Mouse (Mus musculus): ENCODE measurements around the gene Gm49396. TPM values are rescaled to one million over a fixed set of nuclear protein-coding genes. Genes with fewer than 3 reads are reported as not detected.

Gene Gm49396
- 21.7 and 22.7 TPM in 2 replicates for polyA plus RNA-seq (2015; fragmentation: Nextera tagmentation; extraction: Ambion mirVana)

- ATAC-seq (replicated peaks), result peak; percentile 86
Observed at GRCm38 (mm10) chr7:30563117-30563905, at the start of gene Gm49396, which contains the start of the genes U2af1l4 and Psenen. TSS of gene Gm49396 (plus strand) at chr7:30563344. TSS of gene U2af1l4 (plus strand) at chr7:30563301. TSS of gene Psenen (minus strand) at chr7:30563627.

DNA sequence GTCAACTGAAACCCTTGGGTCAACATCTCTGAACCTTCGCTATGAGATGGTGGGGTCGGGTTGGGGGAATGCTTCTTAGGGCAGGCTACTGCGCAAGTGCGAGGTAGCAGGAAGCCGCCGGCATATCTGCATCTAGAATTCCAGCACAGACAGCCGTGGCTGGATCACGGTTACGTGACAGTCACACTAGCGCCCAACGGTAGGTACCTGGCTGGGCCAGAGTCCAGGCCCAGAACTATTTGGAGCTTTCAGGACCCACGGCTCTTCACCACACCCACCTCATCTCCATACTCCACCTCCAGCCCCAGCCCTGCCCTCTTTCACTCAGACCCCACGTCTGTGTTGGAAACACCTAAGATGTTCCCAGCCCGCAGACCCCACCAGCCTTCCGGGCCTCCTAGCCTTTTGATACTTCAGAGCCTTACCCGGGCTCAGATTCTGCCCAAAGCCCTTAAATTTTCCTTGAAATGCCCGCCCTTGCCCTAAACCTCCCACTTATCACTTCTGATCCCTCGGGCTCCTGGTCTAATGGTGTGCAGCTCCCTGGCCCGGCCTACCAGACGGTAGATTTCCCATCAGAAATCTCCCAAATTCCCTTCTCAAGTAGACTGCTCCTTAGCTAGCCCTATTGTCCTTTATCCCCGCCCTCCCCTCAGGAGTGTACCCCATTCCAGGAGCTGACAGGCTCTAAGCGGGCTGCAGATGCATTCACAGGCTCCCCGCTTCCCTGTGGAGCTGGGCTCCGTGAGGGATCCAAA lies 48.0 kb upstream of the Gm49396 start:
- Histone ChIP-seq H3K9me3 (no peaks in the 10 kb centered on the region), H3K4me3 (no peak overlapping the region), H3K27ac (replicated peaks) (no peak overlapping the region), H3K36me3 (no peaks in the 10 kb centered on the region), H3K4me1 (0 out of 2 replicates have a peak, but pooled peaks cover 2% of the 10 kb centered on the region), H3K27me3 (no peaks in the 10 kb centered on the region), H3K9ac (replicated peaks) (no peak overlapping the region), H3K4me2 (replicated peaks) (no peak overlapping the region)
- no peak for ATAC-seq (replicated peaks)
- WGBS, result 60% methylated on average over 24 of the region's 24 CpGs

More at GRCm38 (mm10) chr7:30563117-30563905, at the start of gene Gm49396, which contains the start of the genes U2af1l4 and Psenen:
- H3K9me3 ChIP-seq, result no peaks in the 10 kb centered on the region
- WGBS, result under 1% methylated on average over 45 of the region's 45 CpGs
- peak within 1 kb of the TSS; percentile 90 for H3K4me2 ChIP-seq (replicated peaks)
- H3K36me3 ChIP-seq, result peaks cover 33% of the 10 kb centered on the region
- H3K27ac ChIP-seq (replicated peaks), result peak within 1 kb of the TSS; percentile 92
- H3K4me3 ChIP-seq, result peak within 1 kb of the TSS; percentile 75
- peaks cover 31% of the 10 kb centered on the region for H3K4me1 ChIP-seq
- H3K27me3 ChIP-seq, result no peaks in the 10 kb centered on the region
- H3K9ac ChIP-seq (replicated peaks), result peak within 1 kb of the TSS; percentile 70

DNA sequence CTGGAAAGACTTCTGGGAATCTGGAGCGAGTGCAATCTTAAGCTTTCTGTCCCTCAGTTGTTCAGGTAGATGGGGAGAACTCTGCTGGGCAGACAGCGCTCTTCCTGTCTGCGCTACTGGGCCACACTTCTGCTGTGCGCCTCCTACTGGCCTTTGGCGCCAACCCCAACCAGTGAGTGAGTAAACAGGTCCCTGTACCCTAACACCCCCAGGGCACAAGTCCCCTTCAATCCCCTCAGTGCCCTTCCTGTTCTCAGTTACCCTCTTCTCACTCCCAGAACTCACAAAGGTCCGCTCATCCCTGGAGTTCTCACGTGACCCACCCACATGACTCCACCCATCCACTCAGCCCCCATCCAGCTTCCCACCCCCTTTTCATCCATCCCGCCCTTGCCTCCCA lies 44.8 kb upstream of the Gm49396 start:
- Histone ChIP-seq H3K4me3 (no peak overlapping the region), H3K9ac (replicated peaks) (no peak overlapping the region), H3K27me3 (no peaks in the 10 kb centered on the region), H3K4me2 (replicated peaks) (no peak overlapping the region), H3K27ac (replicated peaks) (no peak overlapping the region), H3K36me3 (peaks cover 6% of the 10 kb centered on the region), H3K4me1 (peaks cover 10% of the 10 kb centered on the region; the same call in 1 of the 2 replicates), H3K9me3 (no peaks in the 10 kb centered on the region)
- WGBS, result 46% methylated on average over 8 of the region's 8 CpGs
- ATAC-seq (replicated peaks), result no peak

- H3K9me3 ChIP-seq, result no peaks in the 10 kb centered on the region
- peaks cover 24% of the 10 kb centered on the region for H3K36me3 ChIP-seq
- no peak overlapping the region for H3K4me3 ChIP-seq
- H3K4me2 ChIP-seq (replicated peaks), result no peak overlapping the region
- no peak overlapping the region for H3K9ac ChIP-seq (replicated peaks)
- peaks cover 10% of the 10 kb centered on the region; the same call in 1 of the 2 replicates for H3K4me1 ChIP-seq
- no peaks in the 10 kb centered on the region for H3K27me3 ChIP-seq
- ATAC-seq (replicated peaks), result 0 out of 2 replicates have a peak, but pooled peaks have one; percentile 18
- WGBS, result 61% methylated on average over 4 of the region's 4 CpGs
- no peak overlapping the region for H3K27ac ChIP-seq (replicated peaks)
Observed at GRCm38 (mm10) chr7:30520396-30520795, 42.7 kb upstream of the Gm49396 start.

DNA sequence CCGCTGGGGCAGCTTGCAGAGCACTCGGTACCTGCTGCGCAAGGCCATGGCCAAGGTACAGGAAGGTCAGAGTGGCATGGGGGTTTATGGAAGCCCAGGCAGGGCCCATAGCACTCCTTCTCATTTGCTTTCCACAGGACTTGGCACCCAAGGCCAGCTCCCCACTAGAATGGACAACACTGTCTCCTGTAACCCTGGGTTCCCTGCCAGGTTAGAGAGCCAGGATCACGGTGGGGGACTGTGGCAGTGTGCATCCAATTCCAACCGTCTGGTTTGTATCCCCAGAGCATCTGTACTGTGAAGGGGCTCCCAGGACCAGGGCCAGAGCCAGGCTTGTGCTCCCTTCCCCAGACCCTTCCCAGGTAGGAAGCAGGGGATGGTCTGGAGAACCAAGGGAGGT lies 42.3 kb upstream of the Gm49396 start:
- peaks cover 10% of the 10 kb centered on the region; the same call in 1 of the 2 replicates for H3K4me1 ChIP-seq
- no peak overlapping the region for H3K9ac ChIP-seq (replicated peaks)
- 64% methylated on average over 5 of the region's 5 CpGs for WGBS
- H3K4me2 ChIP-seq (replicated peaks), result no peak overlapping the region
- no peaks in the 10 kb centered on the region for H3K27me3 ChIP-seq
- H3K9me3 ChIP-seq, result no peaks in the 10 kb centered on the region
- H3K36me3 ChIP-seq, result peaks cover 29% of the 10 kb centered on the region
- no peak overlapping the region for H3K27ac ChIP-seq (replicated peaks)
- no peak for ATAC-seq (replicated peaks)
- no peak overlapping the region for H3K4me3 ChIP-seq

DNA sequence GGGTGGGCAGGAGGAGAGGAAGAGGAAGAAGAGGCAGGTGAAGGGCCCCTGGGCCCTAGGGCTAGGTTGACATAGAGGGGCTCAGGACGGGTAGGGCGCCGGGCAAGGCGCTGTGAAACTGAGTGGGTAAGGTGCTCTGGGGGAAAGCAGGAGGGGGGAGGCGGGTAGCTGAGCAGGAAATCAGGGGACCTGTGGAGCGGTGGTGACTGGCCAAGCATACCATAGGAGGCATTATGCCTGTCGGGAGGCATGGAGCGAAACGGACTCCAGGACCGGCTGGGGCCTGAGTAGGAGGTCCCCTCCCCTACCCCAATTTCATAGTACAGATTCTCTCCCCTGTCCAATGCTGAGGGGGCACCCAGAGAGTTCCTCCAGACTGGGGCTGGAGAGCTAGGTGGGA lies 40.3 kb upstream of the Gm49396 start:
- 86% methylated on average over 10 of the region's 10 CpGs for WGBS
- Histone ChIP-seq H3K4me2 (replicated peaks) (no peak overlapping the region), H3K4me3 (no peak overlapping the region), H3K36me3 (peaks cover 49% of the 10 kb centered on the region), H3K9ac (replicated peaks) (no peak overlapping the region), H3K27me3 (no peaks in the 10 kb centered on the region), H3K9me3 (no peaks in the 10 kb centered on the region), H3K27ac (replicated peaks) (no peak overlapping the region), H3K4me1 (peaks cover 18% of the 10 kb centered on the region; the same call in 1 of the 2 replicates)
- ATAC-seq (replicated peaks), result no peak

- Histone ChIP-seq H3K9me3 (no peaks in the 10 kb centered on the region), H3K9ac (replicated peaks) (no peak overlapping the region), H3K27me3 (no peaks in the 10 kb centered on the region), H3K27ac (replicated peaks) (no peak overlapping the region), H3K36me3 (peaks cover 65% of the 10 kb centered on the region), H3K4me1 (peaks cover 18% of the 10 kb centered on the region; the same call in 1 of the 2 replicates), H3K4me2 (replicated peaks) (no peak overlapping the region), H3K4me3 (no peak overlapping the region)
- 86% methylated on average over 6 of the region's 6 CpGs for WGBS
- ATAC-seq (replicated peaks), result no peak
Observed at GRCm38 (mm10) chr7:30524487-30524886, 38.7 kb upstream of the Gm49396 start.

DNA sequence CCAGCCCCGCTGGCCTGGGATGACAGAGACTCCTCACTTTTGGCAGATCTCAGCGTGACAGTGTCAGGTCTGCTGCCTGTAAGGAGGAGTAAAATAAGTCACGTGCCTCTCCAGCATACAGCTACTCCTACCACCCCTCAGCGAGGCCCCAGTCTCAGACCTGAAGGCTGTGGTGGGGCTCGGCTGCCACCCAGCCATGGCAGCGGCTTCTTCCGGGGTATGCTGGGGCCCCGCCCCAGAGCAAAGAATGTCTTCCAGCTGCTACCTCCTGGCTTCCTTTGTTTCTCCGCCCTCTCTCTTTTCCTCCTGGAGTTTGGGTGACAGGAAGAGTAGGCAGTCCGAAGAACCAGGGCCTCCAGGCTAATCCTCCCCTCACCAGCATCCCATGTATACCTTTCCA lies 37.2 kb upstream of the Gm49396 start:
- ATAC-seq (replicated peaks), result no peak
- H3K9ac ChIP-seq (replicated peaks), result 0 out of 2 replicates have a peak overlapping the region, but pooled peaks have one; percentile 15
- H3K4me1 ChIP-seq, result 0 out of 2 replicates have a peak, but pooled peaks cover 11% of the 10 kb centered on the region
- no peak overlapping the region for H3K4me3 ChIP-seq
- WGBS, result 41% methylated on average over 10 of the region's 10 CpGs
- H3K27me3 ChIP-seq, result no peaks in the 10 kb centered on the region
- no peak overlapping the region for H3K4me2 ChIP-seq (replicated peaks)
- peaks cover 80% of the 10 kb centered on the region for H3K36me3 ChIP-seq
- H3K9me3 ChIP-seq, result no peaks in the 10 kb centered on the region
- H3K27ac ChIP-seq (replicated peaks), result no peak overlapping the region

- H3K4me2 ChIP-seq (replicated peaks), result no peak overlapping the region
- 28% methylated on average over 17 of the region's 17 CpGs for WGBS
- 0 out of 2 replicates have a peak overlapping the region, but pooled peaks have one; percentile 15 for H3K9ac ChIP-seq (replicated peaks)
Observed at GRCm38 (mm10) chr7:30526399-30526798, 36.7 kb upstream of the Gm49396 start.

GRCm38 (mm10) chr7:30526981-30527380 lies 36.2 kb upstream of the Gm49396 start:
- no peaks in the 10 kb centered on the region for H3K9me3 ChIP-seq
- H3K27ac ChIP-seq (replicated peaks), result no peak overlapping the region
- peaks cover 89% of the 10 kb centered on the region for H3K36me3 ChIP-seq
- no peak for ATAC-seq (replicated peaks)
- peaks cover 18% of the 10 kb centered on the region for H3K4me1 ChIP-seq
- H3K4me2 ChIP-seq (replicated peaks), result no peak overlapping the region
- no peaks in the 10 kb centered on the region for H3K27me3 ChIP-seq
- H3K4me3 ChIP-seq, result no peak overlapping the region
- 82% methylated on average over 14 of the region's 14 CpGs for WGBS
- H3K9ac ChIP-seq (replicated peaks), result no peak overlapping the region

More at GRCm38 (mm10) chr7:30526399-30526798, 36.7 kb upstream of the Gm49396 start:
- H3K27ac ChIP-seq (replicated peaks), result no peak overlapping the region
- no peak for ATAC-seq (replicated peaks)
- H3K9me3 ChIP-seq, result no peaks in the 10 kb centered on the region
- peaks cover 12% of the 10 kb centered on the region for H3K4me1 ChIP-seq
- H3K4me3 ChIP-seq, result no peak overlapping the region
- no peaks in the 10 kb centered on the region for H3K27me3 ChIP-seq
- peaks cover 83% of the 10 kb centered on the region for H3K36me3 ChIP-seq

DNA sequence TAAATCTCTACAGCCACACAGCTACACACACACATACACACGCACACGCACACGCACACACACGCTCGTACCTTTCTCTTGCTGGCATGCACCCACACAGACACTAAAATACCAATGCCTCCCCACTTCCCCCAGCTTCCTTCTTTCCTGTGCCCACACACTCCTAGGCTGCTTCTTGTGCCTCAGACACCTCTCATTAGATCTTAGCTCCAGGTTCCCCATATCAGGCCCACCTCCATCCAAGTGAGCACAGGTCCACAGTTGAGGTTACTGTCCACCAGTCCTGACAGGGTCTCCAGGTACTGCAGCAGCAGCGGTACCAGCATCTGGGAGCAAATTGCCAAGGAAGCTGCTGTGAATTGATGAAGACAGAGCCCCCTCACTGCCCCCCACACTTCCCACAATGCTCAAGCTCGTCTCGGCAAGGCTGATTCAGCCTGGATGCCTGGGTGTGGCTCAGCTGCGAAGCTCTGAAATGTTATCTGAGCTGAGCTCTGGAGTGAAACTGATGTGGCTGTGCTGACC lies 31.8 kb upstream of the Gm49396 start:
- Histone ChIP-seq H3K9ac (replicated peaks) (peak overlapping the region; percentile 94; the same call in 1 of the 2 replicates), H3K4me1 (peaks cover 44% of the 10 kb centered on the region), H3K4me3 (no peak overlapping the region), H3K4me2 (replicated peaks) (peak overlapping the region; percentile 78), H3K27ac (replicated peaks) (no peak overlapping the region), H3K9me3 (no peaks in the 10 kb centered on the region), H3K27me3 (no peaks in the 10 kb centered on the region), H3K36me3 (peaks cover 60% of the 10 kb centered on the region)
- no peak for ATAC-seq (replicated peaks)
- WGBS, result 84% methylated on average over 9 of the region's 9 CpGs

Measured in forebrain, embryonic 15.5 days (tissue).